Mouse (Mus musculus) thymus, postnatal 10 days (tissue): Measurements from ENCODE around the gene Gm20458.

Experiments
- DNase-seq, 2 experiments: peaks; one replicate each; pipeline ENCODE4 v3.0.0; 2021; ENCODE audit warnings: low spot score in 2 of 2

Gm20458 gene

GRCm38 (mm10) chr2:164434681-164435080, 26.1 kb upstream of the Gm20458 start:
- DNase-seq = no peak

GRCm38 (mm10) chr2:164435216-164436090, 25.3 kb upstream of the Gm20458 start:
- DNase-seq = no peak

- no peak for DNase-seq
These were observed 24.4 kb upstream of the Gm20458 start for GRCm38 (mm10) chr2:164436215-164436913.

GRCm38 (mm10) chr2:164436961-164437360, 23.8 kb upstream of the Gm20458 start:
- no peak for DNase-seq

GRCm38 (mm10) chr2:164437710-164438109, 23.1 kb upstream of the Gm20458 start:
- DNase-seq = no peak

- DNase-seq = no peak
These were observed 22.5 kb upstream of the Gm20458 start for GRCm38 (mm10) chr2:164438257-164438656.

GRCm38 (mm10) chr2:164439001-164439421, 21.8 kb upstream of the Gm20458 start:
- DNase-seq = no peak

GRCm38 (mm10) chr2:164440314-164440713, 20.5 kb upstream of the Gm20458 start:
- DNase-seq = no peak

GRCm38 (mm10) chr2:164441155-164441554, 19.6 kb upstream of the Gm20458 start:
- peak; percentile 49 to 54 for DNase-seq

- no peak for DNase-seq
These were observed 19.0 kb upstream of the Gm20458 start for GRCm38 (mm10) chr2:164441731-164442130.

- no peak for DNase-seq
These were observed 18.3 kb upstream of the Gm20458 start for GRCm38 (mm10) chr2:164442315-164443050.

GRCm38 (mm10) chr2:164443051-164443437, 17.7 kb upstream of the Gm20458 start:
- peak; percentile 30 to 52 for DNase-seq

- no peak for DNase-seq
These were observed 17.2 kb upstream of the Gm20458 start, which contains the start of gene Sdc4 for GRCm38 (mm10) chr2:164443460-164444000. Sdc4 (minus strand) TSS chr2:164443887.

- DNase-seq = no peak
These were observed 16.1 kb upstream of the Gm20458 start for GRCm38 (mm10) chr2:164444701-164445100.

- DNase-seq = no peak
These were observed 15.2 kb upstream of the Gm20458 start for GRCm38 (mm10) chr2:164445399-164446085.

GRCm38 (mm10) chr2:164446086-164446469, 14.7 kb upstream of the Gm20458 start:
- no peak for DNase-seq

- no peak for DNase-seq
These were observed 12.6 kb upstream of the Gm20458 start for GRCm38 (mm10) chr2:164448140-164448539.

GRCm38 (mm10) chr2:164448921-164449320, 11.8 kb upstream of the Gm20458 start:
- no peak for DNase-seq

- no peak for DNase-seq
These were observed 11.3 kb upstream of the Gm20458 start for GRCm38 (mm10) chr2:164449341-164450042.

GRCm38 (mm10) chr2:164452000-164452676, 8.6 kb upstream of the Gm20458 start:
- DNase-seq = no peak
